Mouse (Mus musculus) hindbrain, embryonic 10.5 days (tissue): ENCODE measurements around the gene Cntn1. TPM values are rescaled to one million over a fixed set of nuclear protein-coding genes. Genes with fewer than 3 reads are reported as not detected.
A peak's percentile ranks its signal among the peaks of the same experiment; 100 is the strongest.

Experiments used
- DNase-seq: peaks from one replicate; pipeline ENCODE4 v3.0.0-alpha.2; 2017; ENCODE audit warnings: low spot score
- H3K27ac ChIP-seq: fragments of 300-500 bp; sonication (generic); 2 replicates; pipeline ENCODE4 v1.5.1; 2016; ENCODE audit warnings: mild to moderate bottlenecking, moderate library complexity
- H3K27me3 ChIP-seq: fragments of 300-500 bp; sonication (generic); 2 replicates; pipeline ENCODE4 v1.6.1; 2016; ENCODE audit warnings: mild to moderate bottlenecking; ENCODE audit not compliant: poor library complexity, insufficient read depth, severe bottlenecking
- H3K36me3 ChIP-seq: fragments of 300-500 bp; sonication (generic); 2 replicates; pipeline ENCODE4 v1.6.1; 2016; ENCODE audit warnings: mild to moderate bottlenecking, moderate library complexity
- H3K4me1 ChIP-seq: fragments of 300-500 bp; sonication (generic); replicated peaks from 2 replicates; pipeline ENCODE4 v1.6.1; 2016; ENCODE audit warnings: mild to moderate bottlenecking
- H3K4me3 ChIP-seq: fragments of 300-500 bp; sonication (generic); 2 replicates; pipeline ENCODE4 v1.5.1; 2016; ENCODE audit warnings: mild to moderate bottlenecking, moderate library complexity
- H3K9me3 ChIP-seq: fragments of 300-500 bp; sonication (generic); 2 replicates; pipeline ENCODE4 v1.6.1; 2016; ENCODE audit warnings: mild to moderate bottlenecking, moderate library complexity
- WGBS: fragments of 180-500 bp; shearing (Covaris S2); methylation state at CpG from one replicate; pipeline ENCODE4 v1.1.7; 2016; 5-methylcytosine and 5-hydroxymethylcytosine counted together
- polyA plus RNA-seq: library from polyadenylated mRNA; unstranded; fragments of >200 nt; fragmentation: Nextera tagmentation; extraction: Ambion mirVana; gene quantifications from 2 replicates; pipeline ENCODE4 v1.2.1, GENCODE M21; 2016

Gene Cntn1
- polyA plus RNA-seq, 1 experiment from 2014 or later, result 4.4 TPM

DNA sequence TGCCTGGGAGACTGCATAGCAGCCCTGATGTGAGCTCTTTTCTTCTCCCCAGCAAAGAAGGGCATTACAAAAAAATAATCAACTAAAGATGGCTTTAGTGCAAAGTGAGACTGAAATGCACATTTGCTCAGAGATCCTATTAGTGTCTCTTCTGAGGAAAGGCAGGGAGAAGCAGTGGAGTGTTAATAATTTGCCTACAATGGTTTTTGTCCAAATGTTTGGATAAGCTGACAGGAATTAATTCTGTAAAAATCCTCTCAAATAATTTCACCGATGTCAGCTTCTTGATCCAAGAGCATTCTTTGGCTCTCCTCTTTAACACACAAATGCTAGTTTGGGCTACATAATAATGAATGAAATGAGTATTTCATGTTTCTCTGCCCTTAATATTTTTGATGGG, 34.9 kb downstream of the Cntn1 start:
- H3K27ac ChIP-seq, result no peak overlapping the region

DNA sequence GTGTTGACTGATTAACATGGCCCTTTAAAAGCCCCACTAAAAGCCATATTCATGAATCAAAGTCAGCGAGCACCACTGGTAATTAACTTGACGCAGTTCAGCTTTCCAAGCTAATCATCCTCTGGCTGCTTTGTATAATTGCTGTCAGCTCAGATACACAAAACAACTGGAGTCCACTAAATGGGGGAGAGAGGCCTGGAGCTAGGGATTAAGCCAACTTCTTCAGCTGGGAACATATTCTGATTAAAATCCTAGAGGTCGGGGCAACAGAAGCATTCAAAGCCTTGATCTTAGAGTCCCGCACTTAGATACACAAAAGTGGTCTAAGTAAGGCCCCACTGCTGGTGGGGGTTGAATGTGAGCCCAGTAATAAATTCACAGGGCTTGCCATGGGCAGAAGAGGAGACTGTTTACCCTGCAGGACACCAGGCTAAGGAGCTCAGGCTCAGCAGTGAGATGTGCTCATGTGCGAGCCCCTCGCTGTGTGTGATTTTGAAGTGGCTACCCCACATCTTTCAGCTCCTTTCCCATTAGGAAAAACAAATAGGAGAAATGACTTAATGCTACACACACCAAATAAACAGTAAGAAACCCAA, 36.8 kb downstream of the Cntn1 start:
- no peak overlapping the region for H3K4me3 ChIP-seq
- H3K9me3 ChIP-seq, result no peaks in the 10 kb centered on the region
- DNase-seq, result no peak
- 50% methylated on average over 6 of the region's 6 CpGs for WGBS
- H3K27me3 ChIP-seq, result no peaks in the 10 kb centered on the region
- no peaks in the 10 kb centered on the region for H3K36me3 ChIP-seq
- H3K27ac ChIP-seq, result no peak overlapping the region
- H3K4me1 ChIP-seq, result peaks cover 8% of the 10 kb centered on the region

More for the DNA sequence above, 34.9 kb downstream of the Cntn1 start:
- Histone ChIP-seq H3K36me3 (no peaks in the 10 kb centered on the region), H3K4me1 (peaks cover 8% of the 10 kb centered on the region), H3K4me3 (no peak overlapping the region), H3K9me3 (no peaks in the 10 kb centered on the region), H3K27me3 (no peaks in the 10 kb centered on the region)
- 56% methylated on average over 1 of the region's 1 CpGs for WGBS
- no peak for DNase-seq

DNA sequence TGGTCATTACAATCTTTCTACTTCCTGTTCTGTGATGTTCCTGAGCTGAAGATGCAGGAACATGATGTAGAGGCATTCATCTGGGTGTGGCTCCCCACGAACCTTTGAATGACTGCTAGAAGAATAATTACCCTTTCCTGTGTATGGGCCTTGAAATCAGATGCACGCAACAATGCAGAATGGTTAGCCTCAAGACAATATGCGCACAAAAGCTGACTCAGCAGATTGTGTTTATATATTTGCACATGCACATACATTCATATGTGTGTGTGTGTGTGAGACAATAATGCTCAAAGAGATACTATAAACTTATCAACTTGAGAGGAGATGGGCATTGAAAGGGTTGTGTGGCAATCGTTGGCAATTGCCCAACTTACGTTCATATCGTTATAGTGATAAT, 39.8 kb downstream of the Cntn1 start:
- H3K4me1 ChIP-seq, result peaks cover 6% of the 10 kb centered on the region
- H3K27me3 ChIP-seq, result no peaks in the 10 kb centered on the region
- no peaks in the 10 kb centered on the region for H3K36me3 ChIP-seq
- H3K27ac ChIP-seq, result no peak overlapping the region
- H3K4me3 ChIP-seq, result no peak overlapping the region
- no peak for DNase-seq
- 91% methylated on average over 6 of the region's 6 CpGs for WGBS
- no peaks in the 10 kb centered on the region for H3K9me3 ChIP-seq

DNA sequence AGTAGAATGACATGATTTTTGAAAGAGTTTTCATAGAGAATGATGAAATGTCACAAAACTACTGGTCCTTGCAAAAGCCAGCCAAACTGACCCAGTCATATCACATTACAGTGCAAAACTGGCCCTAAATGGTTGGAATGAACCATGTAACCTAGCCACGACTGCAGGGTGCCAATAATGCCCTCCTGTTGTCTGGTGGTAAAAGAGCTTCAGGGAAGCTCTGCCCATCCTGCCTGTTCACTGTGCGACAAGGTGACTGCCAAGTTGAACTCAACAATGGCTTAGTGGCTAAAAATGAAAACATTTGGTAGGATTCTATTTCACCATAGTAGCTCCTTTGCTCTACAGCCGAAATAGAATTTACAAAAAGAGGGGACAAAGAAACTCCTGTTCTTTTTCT, 41.1 kb downstream of the Cntn1 start:
- no peak overlapping the region for H3K27ac ChIP-seq
- no peak overlapping the region for H3K4me3 ChIP-seq
- no peaks in the 10 kb centered on the region for H3K9me3 ChIP-seq
- DNase-seq, result no peak
- 80% methylated on average over 3 of the region's 3 CpGs for WGBS
- no peaks in the 10 kb centered on the region for H3K36me3 ChIP-seq
- H3K27me3 ChIP-seq, result no peaks in the 10 kb centered on the region
- H3K4me1 ChIP-seq, result peaks cover 6% of the 10 kb centered on the region

DNA sequence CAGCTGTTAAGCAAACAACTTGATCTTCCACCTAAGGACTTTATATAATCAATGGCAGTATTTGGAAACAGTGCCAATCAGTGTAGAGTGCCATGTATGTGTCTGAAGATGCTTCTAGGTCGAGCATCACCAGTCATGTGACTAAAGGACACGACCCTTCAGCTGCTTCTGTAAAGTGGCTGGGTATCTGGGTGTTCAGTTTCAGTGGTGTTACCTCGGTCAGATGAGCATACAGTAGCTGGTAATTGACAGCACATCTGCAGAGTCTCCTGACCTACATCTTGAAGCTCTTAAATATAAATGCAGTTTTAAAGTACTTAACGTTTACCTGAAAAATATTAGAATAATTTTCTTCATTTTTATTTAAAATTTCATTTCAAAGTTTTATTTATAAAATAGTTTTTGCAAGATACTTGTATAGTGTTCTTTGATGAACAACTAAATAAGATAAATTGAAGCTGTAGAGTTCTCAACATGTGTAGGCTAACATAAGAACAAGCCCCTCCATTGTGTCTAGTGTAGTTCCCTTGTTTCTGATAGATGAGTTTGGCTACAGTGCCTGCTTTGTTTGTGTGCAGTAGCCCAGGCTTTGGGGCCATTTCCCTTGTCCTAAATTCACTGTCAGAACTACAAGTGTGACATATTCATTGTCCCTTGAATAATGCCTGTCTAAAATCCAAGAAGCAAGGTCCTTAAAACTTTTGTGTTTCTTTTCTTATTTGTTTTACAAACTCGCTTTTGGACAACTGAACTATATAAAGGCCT, 48.6 kb downstream of the Cntn1 start:
- H3K27me3 ChIP-seq, result no peaks in the 10 kb centered on the region
- no peaks in the 10 kb centered on the region for H3K36me3 ChIP-seq
- H3K27ac ChIP-seq, result no peak overlapping the region
- peak; percentile 10 for DNase-seq
- no peak overlapping the region for H3K4me3 ChIP-seq
- WGBS, result 56% methylated on average over 5 of the region's 5 CpGs
- H3K4me1 ChIP-seq, result no peaks in the 10 kb centered on the region; the same call in 1 of the 2 replicates
- no peaks in the 10 kb centered on the region for H3K9me3 ChIP-seq

DNA sequence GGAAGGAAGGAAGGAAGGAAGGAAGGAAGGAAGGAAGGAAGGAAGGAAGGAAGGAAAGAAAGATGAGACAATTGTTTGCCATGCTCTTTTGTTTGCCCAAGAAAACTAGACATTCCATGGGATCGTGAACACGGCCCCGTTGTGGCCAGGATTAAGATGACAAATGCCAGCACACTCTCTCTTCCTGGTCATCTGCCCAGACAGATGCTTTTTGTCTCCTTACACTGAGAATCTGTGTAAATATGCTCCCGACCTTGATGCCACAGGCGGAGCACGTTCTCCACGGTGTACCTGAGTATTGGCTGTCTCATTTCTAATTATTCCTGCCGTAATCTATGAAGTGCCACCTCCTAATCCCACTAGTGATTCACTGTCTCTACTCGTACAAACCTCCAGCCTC, 51.0 kb downstream of the Cntn1 start:
- no peaks in the 10 kb centered on the region for H3K9me3 ChIP-seq
- no peak overlapping the region for H3K4me3 ChIP-seq
- H3K27ac ChIP-seq, result no peak overlapping the region
- H3K36me3 ChIP-seq, result no peaks in the 10 kb centered on the region
- no peak for DNase-seq
- no peaks in the 10 kb centered on the region; the same call in 1 of the 2 replicates for H3K4me1 ChIP-seq
- H3K27me3 ChIP-seq, result no peaks in the 10 kb centered on the region
- WGBS, result 87% methylated on average over 9 of the region's 9 CpGs

DNA sequence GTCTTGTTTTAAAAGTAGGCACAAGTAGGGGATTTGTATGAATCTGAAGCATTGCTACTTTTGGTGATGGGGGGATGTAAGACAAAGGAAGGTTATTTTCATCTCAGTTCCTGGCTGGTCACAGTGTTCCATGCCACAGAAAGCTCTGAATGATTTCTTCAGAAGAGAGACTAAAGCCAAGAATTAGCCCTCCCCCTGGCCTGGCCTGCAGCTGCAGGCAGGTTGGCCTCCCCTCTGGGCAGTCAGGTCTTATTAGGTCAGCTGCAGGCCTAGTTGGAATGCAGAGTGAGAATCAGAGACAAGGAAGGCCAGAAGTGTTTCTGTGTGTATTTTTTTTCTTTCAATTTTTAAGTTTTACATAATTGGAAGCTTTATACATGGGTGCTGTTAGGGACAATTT, 61.5 kb downstream of the Cntn1 start:
- Histone ChIP-seq H3K27ac (no peak overlapping the region), H3K36me3 (no peaks in the 10 kb centered on the region), H3K9me3 (no peaks in the 10 kb centered on the region), H3K27me3 (no peaks in the 10 kb centered on the region), H3K4me3 (no peak overlapping the region), H3K4me1 (0 out of 2 replicates have a peak, but pooled peaks cover 3% of the 10 kb centered on the region)
- DNase-seq, result no peak

DNA sequence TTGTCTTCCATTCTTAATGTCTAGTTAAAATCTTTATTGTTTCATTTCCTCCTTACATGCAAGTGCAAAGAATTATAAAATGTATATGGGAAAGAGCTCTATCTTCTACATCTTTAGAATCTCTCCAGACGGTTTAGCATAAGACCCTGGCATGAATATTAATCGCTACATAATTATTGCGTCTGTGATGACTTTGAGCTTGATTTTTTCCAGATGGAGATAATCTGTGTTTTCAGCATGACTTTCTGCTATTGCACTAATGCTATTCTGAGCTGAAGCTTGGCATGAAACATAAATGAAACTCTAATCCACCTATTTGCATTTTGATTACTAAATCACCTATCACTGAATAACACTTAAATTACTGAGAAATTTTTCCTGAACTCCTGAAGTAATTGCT, 82.0 kb downstream of the Cntn1 start:
- Histone ChIP-seq H3K4me1 (no peaks in the 10 kb centered on the region), H3K9me3 (no peaks in the 10 kb centered on the region), H3K4me3 (no peak overlapping the region), H3K27me3 (no peaks in the 10 kb centered on the region), H3K36me3 (no peaks in the 10 kb centered on the region), H3K27ac (no peak overlapping the region)
- DNase-seq, result no peak
- WGBS, result 90% methylated on average over 3 of the region's 3 CpGs

DNA sequence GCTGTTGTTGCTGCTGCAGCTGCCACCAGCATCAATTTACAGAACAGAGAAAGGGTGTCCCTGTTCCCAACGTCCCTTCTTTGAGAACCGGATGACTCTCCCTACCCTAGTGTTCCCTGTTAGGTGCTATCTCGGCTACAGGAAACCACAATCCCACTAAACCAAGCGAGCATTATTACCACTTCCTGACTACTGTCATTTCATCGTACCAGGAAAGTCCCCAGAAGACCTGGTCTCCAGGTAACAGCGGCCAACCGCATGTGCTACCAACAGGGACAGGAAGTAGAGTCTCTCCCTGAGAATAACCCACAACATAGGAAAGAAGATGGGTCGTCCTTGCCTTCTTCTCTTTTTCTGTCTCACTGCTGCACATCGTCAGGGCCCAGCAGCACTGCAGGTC, 83.3 kb downstream of the Cntn1 start:
- H3K9me3 ChIP-seq, result no peaks in the 10 kb centered on the region
- WGBS, result 75% methylated on average over 9 of the region's 9 CpGs
- H3K27ac ChIP-seq, result no peak overlapping the region
- H3K4me3 ChIP-seq, result no peak overlapping the region
- no peaks in the 10 kb centered on the region for H3K4me1 ChIP-seq
- no peak for DNase-seq
- H3K27me3 ChIP-seq, result no peaks in the 10 kb centered on the region
- no peaks in the 10 kb centered on the region for H3K36me3 ChIP-seq

DNA sequence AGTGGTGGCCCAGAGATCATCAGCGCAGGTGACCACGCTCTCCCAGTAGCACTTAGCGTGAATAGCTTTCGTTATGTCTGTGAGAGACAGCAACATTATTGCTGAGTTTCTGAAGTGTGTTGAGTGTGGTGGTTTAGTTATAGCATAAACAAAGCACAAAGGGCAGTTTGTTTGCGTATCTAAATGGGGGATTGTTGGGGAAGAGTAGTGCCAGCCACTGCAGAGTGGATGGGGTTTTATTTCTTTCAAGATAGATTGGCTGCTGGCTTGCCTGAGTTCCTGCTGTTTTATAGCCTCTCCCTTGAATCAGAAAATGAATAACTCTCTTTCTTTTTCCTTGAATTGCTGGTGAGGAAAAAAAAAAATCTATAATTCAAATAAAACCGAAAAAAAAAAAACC, 86.1 kb downstream of the Cntn1 start:
- Histone ChIP-seq H3K9me3 (no peaks in the 10 kb centered on the region), H3K36me3 (no peaks in the 10 kb centered on the region), H3K27me3 (no peaks in the 10 kb centered on the region), H3K4me3 (no peak overlapping the region), H3K4me1 (no peaks in the 10 kb centered on the region), H3K27ac (no peak overlapping the region)
- WGBS, result 82% methylated on average over 6 of the region's 6 CpGs
- no peak for DNase-seq

DNA sequence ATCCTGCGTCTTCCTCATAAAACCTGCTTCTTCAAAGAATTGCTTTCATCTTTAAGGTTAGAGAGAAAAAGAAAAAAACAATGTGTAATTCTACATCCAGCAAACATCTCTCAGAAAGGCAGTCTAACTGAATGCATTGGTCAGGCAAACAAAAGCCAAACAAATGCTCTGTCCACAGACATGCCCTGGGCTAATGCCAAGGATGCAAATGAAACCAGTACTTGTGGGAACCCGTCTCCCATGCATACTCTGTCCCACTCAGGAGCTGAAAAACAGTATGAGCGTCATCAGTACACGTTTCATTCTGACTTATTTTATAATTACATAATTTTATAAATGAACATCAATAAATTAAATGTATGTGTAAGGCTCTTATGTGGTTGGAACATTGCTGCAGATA, 91.0 kb downstream of the Cntn1 start:
- Histone ChIP-seq H3K27me3 (no peaks in the 10 kb centered on the region), H3K9me3 (no peaks in the 10 kb centered on the region), H3K27ac (no peak overlapping the region), H3K36me3 (no peaks in the 10 kb centered on the region), H3K4me3 (no peak overlapping the region), H3K4me1 (no peaks in the 10 kb centered on the region)
- WGBS, result 80% methylated on average over 4 of the region's 4 CpGs
- DNase-seq, result no peak

DNA sequence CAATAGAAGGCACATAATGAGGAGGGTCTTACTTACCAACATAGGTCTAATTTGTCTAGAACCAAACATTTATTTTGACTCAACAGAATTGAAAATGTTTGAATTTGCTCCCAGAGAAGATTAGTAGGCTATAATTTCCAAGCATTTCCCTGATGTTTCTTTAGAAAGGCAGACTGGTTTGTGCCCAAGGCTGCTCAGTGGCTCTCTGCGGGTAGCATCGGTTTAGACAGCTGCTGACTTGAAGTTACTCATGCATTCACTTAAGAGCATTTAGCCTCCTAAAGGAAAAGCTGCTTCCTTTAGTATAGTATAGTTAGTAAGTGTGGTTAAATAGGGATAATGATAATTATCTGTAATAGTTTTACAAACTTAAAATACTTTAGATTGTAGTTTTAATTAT, 104.0 kb downstream of the Cntn1 start:
- no peaks in the 10 kb centered on the region for H3K27me3 ChIP-seq
- DNase-seq, result no peak
- 0 out of 2 replicates have a peak, but pooled peaks cover under 1% of the 10 kb centered on the region for H3K4me1 ChIP-seq
- 67% methylated on average over 2 of the region's 2 CpGs for WGBS
- H3K9me3 ChIP-seq, result no peaks in the 10 kb centered on the region
- H3K27ac ChIP-seq, result no peak overlapping the region
- H3K4me3 ChIP-seq, result no peak overlapping the region
- H3K36me3 ChIP-seq, result no peaks in the 10 kb centered on the region

DNA sequence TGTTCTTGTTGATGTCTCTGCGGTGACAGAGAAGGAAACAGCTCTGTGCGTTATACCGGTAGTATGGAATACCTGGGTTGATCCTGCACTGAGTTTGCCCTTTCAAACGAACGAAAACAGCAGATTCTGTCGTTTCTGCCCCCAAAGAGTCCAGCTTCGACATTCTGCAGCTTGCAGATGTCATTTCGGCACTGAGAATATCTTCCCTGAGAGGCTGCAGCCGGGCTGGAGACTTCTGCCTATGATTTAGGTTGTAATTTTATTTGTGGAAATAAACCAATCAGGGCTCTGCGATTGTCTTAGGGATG, 109.8 kb downstream of the Cntn1 start:
- peak overlapping the region; percentile 43 for H3K4me3 ChIP-seq
- 54% methylated on average over 10 of the region's 10 CpGs for WGBS
- no peak for DNase-seq
- no peaks in the 10 kb centered on the region for H3K9me3 ChIP-seq
- no peaks in the 10 kb centered on the region for H3K27me3 ChIP-seq
- H3K27ac ChIP-seq, result peak overlapping the region; percentile 77; the same call in 1 of the 2 replicates
- peaks cover 17% of the 10 kb centered on the region for H3K4me1 ChIP-seq
- no peaks in the 10 kb centered on the region for H3K36me3 ChIP-seq
